Mouse (Mus musculus): Measurements from ENCODE around the gene Cep55. TPM values are rescaled to one million over a fixed set of nuclear protein-coding genes. Genes with fewer than 3 reads are reported as not detected.
A peak's percentile ranks its signal among the peaks of the same experiment; 100 is the strongest.

The Cep55 gene
- total and polyA plus RNA-seq, 2 experiments: 0.05 to 0.18 TPM

DNA sequence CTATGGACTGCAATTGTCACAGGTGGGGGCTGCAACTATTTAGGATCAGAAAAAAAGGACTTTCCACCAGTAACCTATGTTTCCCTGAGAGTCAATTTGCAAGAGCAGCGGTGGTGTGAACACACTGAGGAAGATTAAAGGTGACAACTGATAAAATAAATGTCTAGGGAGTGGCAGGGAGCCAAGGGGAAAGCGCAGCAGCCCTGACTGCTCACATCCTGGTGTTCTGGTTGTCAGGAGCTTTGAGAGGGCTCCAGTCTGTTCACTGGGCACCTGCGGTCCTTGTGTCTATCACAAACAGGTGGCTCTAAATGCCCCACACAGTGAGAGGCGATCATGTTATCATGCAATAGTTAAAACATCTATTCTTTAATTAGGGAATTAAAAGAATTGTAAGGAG, 57.8 kb downstream of the Cep55 start:
- Histone ChIP-seq H3K79me2 (ENCODE audit: control insufficient read depth, insufficient read depth, low read length) (no peaks in the 10 kb centered on the region), H3K36me3 (ENCODE audit: control insufficient read depth, insufficient read depth, low read length) (peaks cover 14% of the 10 kb centered on the region), H3K4me3 (ENCODE audit: insufficient read depth, low read depth, low read length) (no peak overlapping the region), H3K27me3 (ENCODE audit: control insufficient read depth, insufficient read depth, low read length) (no peaks in the 10 kb centered on the region), H3K27ac (replicated peaks; ENCODE audit: insufficient read depth, low read depth, low read length) (no peak overlapping the region), H3K9ac (ENCODE audit: low read depth, low read length) (no peak overlapping the region), H3K4me1 (ENCODE audit: control insufficient read depth, insufficient read depth, low read length) (peaks cover 2% of the 10 kb centered on the region; the same call in 1 of the 2 replicates)
- 40% methylated on average over 4 of the region's 4 CpGs for WGBS
- DNase-seq (ENCODE audit: extremely low read depth, low read depth, low spot score): no peak
- no peak for TF ChIP-seq POLR2A (IDR thresholded peaks at IDR 0.05; ENCODE audit: extremely low read depth, insufficient read depth, low read length)
- no peak for TF ChIP-seq CTCF (IDR thresholded peaks at IDR 0.05; ENCODE audit: low read depth, low read length)

DNA sequence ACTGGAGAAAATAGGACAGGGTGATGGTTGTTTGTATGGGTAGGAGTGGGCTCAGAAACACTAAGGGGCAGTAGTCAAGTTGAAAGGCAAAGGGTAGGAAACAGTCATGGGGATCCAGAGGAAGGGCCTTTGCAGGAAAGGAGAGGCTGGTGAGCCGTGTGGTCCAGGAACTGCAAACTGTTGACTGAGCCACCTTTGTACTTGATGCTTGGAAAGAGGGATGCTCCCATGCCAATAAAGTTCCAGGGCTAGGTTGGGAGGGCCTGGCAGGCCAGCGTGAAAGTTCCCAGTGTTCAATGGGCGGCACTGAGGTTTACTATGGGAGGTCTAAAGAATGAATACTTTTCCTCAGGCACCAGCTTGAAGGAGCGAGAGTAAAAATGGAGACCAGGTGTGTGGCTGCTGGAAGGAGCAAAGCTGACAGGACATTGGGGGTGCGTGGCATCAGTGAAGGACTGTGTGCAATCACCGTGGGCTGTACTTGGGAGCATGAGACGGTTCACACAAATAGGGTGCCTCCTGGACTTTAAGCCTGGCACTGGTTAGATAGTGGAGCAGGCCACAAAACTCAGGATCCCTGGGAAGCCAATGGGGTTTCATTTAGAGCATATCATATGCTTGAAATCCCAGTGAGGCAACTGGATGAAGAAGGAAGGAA, 60.2 kb downstream of the Cep55 start:
- no peak overlapping the region for H3K4me3 ChIP-seq (ENCODE audit: insufficient read depth, low read depth, low read length)
- peak; percentile 94 for DNase-seq (ENCODE audit: extremely low read depth, low read depth, low spot score)
- WGBS: 24% methylated on average over 7 of the region's 7 CpGs

DNA sequence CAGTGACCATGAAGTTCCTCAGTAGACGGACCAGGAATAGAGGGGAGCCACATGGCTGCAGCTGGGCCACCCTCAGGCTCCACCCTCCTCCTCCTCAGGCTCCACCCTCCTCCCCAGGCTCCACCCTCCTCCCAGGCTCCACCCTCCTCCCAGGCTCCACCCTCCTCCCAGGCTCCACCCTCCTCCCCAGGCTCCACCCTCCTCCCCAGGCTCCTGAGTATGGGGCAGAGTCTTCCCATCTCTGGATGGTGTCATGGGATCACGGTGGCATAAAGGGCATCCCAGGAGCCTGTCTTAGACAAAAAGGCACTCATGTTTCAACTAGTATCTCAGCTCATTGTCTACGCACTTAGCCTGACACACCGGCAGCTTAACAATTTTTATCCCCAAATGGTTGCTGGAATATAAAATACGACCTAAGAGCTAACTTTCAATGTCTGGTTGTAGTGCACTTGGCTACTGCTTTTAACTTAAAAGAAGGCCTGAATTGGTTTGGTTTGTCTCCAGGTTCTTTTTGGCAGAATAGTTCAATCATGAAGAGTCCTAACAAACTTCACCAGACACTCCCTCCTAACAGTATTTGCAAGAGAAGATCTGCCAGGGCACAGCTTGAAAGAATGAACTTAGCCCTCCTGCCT, 65.4 kb downstream of the Cep55 start:
- H3K9ac ChIP-seq (ENCODE audit: low read depth, low read length): peak overlapping the region; percentile 77
- peak overlapping the region; percentile 92 for H3K4me3 ChIP-seq (ENCODE audit: insufficient read depth, low read depth, low read length)
- peaks cover 13% of the 10 kb centered on the region for H3K4me1 ChIP-seq (ENCODE audit: control insufficient read depth, insufficient read depth, low read length)
- peaks cover 7% of the 10 kb centered on the region; the same call in 1 of the 2 replicates for H3K79me2 ChIP-seq (ENCODE audit: control insufficient read depth, insufficient read depth, low read length)
- peak; percentile 94 for DNase-seq (ENCODE audit: extremely low read depth, low read depth, low spot score)
- peaks cover 64% of the 10 kb centered on the region for H3K36me3 ChIP-seq (ENCODE audit: control insufficient read depth, insufficient read depth, low read length)
- WGBS: 31% methylated on average over 5 of the region's 5 CpGs
- H3K27me3 ChIP-seq (ENCODE audit: control insufficient read depth, insufficient read depth, low read length): no peaks in the 10 kb centered on the region
- TF ChIP-seq CTCF (IDR thresholded peaks at IDR 0.05; ENCODE audit: low read depth, low read length): no peak
- TF ChIP-seq POLR2A (IDR thresholded peaks at IDR 0.05; ENCODE audit: extremely low read depth, insufficient read depth, low read length): peak; percentile 40; the same call in 1 of the 2 replicates
- H3K27ac ChIP-seq (replicated peaks; ENCODE audit: insufficient read depth, low read depth, low read length): peak overlapping the region; percentile 86

More for the DNA sequence above, 60.2 kb downstream of the Cep55 start:
- peaks cover 15% of the 10 kb centered on the region for H3K4me1 ChIP-seq (ENCODE audit: control insufficient read depth, insufficient read depth, low read length)
- no peak overlapping the region for H3K9ac ChIP-seq (ENCODE audit: low read depth, low read length)
- H3K79me2 ChIP-seq (ENCODE audit: control insufficient read depth, insufficient read depth, low read length): no peaks in the 10 kb centered on the region
- no peaks in the 10 kb centered on the region for H3K27me3 ChIP-seq (ENCODE audit: control insufficient read depth, insufficient read depth, low read length)
- H3K36me3 ChIP-seq (ENCODE audit: control insufficient read depth, insufficient read depth, low read length): peaks cover 37% of the 10 kb centered on the region
- TF ChIP-seq CTCF (IDR thresholded peaks at IDR 0.05; ENCODE audit: low read depth, low read length) (no peak), POLR2A (IDR thresholded peaks at IDR 0.05; ENCODE audit: extremely low read depth, insufficient read depth, low read length) (0 out of 2 replicates have a peak, but pooled peaks have one; percentile 16)
- no peak overlapping the region for H3K27ac ChIP-seq (replicated peaks; ENCODE audit: insufficient read depth, low read depth, low read length)

DNA sequence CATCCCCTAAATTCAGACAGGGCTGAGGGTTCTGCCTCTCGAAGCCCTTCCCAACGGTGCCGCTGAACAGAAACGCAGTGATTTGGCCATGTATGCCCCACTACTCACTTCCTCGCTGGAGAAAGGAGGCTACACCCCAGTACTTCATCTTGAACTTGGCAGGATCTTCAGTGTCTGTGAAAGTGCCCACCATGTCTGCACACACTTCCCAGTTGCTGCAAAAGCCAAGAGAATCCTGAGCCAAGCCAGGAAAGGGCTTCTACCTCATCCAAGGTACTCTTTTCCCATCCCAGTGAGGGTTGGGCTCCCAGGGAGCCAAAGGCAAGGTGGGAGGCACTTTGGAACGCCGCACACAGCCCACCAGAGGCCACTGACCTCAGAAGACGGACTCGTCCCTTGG, 69.1 kb downstream of the Cep55 start:
- H3K79me2 ChIP-seq (ENCODE audit: control insufficient read depth, insufficient read depth, low read length): peaks cover 7% of the 10 kb centered on the region; the same call in 1 of the 2 replicates
- no peaks in the 10 kb centered on the region for H3K27me3 ChIP-seq (ENCODE audit: control insufficient read depth, insufficient read depth, low read length)
- peaks cover 16% of the 10 kb centered on the region for H3K4me1 ChIP-seq (ENCODE audit: control insufficient read depth, insufficient read depth, low read length)
- DNase-seq (ENCODE audit: extremely low read depth, low read depth, low spot score): peak; percentile 33
- TF ChIP-seq POLR2A (IDR thresholded peaks at IDR 0.05; ENCODE audit: extremely low read depth, insufficient read depth, low read length): no peak
- TF ChIP-seq CTCF (IDR thresholded peaks at IDR 0.05; ENCODE audit: low read depth, low read length): no peak
- peaks cover 36% of the 10 kb centered on the region for H3K36me3 ChIP-seq (ENCODE audit: control insufficient read depth, insufficient read depth, low read length)
- peak overlapping the region; percentile 92 for H3K4me3 ChIP-seq (ENCODE audit: insufficient read depth, low read depth, low read length)
- peak overlapping the region; percentile 85 for H3K9ac ChIP-seq (ENCODE audit: low read depth, low read length)
- WGBS: 8% methylated on average over 9 of the region's 9 CpGs
- peak overlapping the region; percentile 95 for H3K27ac ChIP-seq (replicated peaks; ENCODE audit: insufficient read depth, low read depth, low read length)

Other genes with a start within 250 kb of the Cep55 start
- 2.1 TPM in 2 replicates for gene Myof, start 11.4 kb upstream of the Cep55 start, total RNA-seq (2014; rRNA removed)
- 0.48 and 0.60 TPM in 2 replicates for gene Myof, start 11.4 kb upstream of the Cep55 start, polyA plus RNA-seq (2012; rRNA removed)
- 0.09 and 0.13 TPM in 2 replicates for gene Ffar4, start 42.1 kb downstream of the Cep55 start, total RNA-seq (2014; rRNA removed)
- gene Ffar4, start 42.1 kb downstream of the Cep55 start, polyA plus RNA-seq (2012; rRNA removed): 0.58 and 0.83 TPM in 2 replicates
- 2,479 and 2,762 TPM in 2 replicates for gene Rbp4, start 70.3 kb downstream of the Cep55 start, total RNA-seq (2014; rRNA removed)
- 5,105 and 5,134 TPM in 2 replicates for gene Rbp4, start 70.3 kb downstream of the Cep55 start, polyA plus RNA-seq (2012; rRNA removed)
- 1.0 and 2.1 TPM in 2 replicates for gene Pde6c, start 77.8 kb downstream of the Cep55 start, total RNA-seq (2014; rRNA removed)
- gene Pde6c, start 77.8 kb downstream of the Cep55 start, polyA plus RNA-seq (2012; rRNA removed): 0.09 TPM in 1 of 2 replicates, not detected in the other
- gene Fra10ac1, start 169.1 kb downstream of the Cep55 start, total RNA-seq (2014; rRNA removed): 8.2 and 11.9 TPM in 2 replicates
- gene Fra10ac1, start 169.1 kb downstream of the Cep55 start, polyA plus RNA-seq (2012; rRNA removed): 4.2 TPM in 2 replicates
- not detected in 2 replicates for gene Lgi1, start 209.5 kb downstream of the Cep55 start, total RNA-seq (2014; rRNA removed)
- not detected in 2 replicates for gene Lgi1, start 209.5 kb downstream of the Cep55 start, polyA plus RNA-seq (2012; rRNA removed)

Data from liver, adult 2 months (tissue).